Mouse (Mus musculus) heart, postnatal 14 days (tissue): ENCODE data around the gene Cmtr1. TPM values are rescaled to one million over a fixed set of nuclear protein-coding genes. Genes with fewer than 3 reads are reported as not detected.

Source experiments
- DNase-seq, 2 experiments: peaks; one replicate each; pipeline ENCODE4 v3.0.0; 2021 to 2022
- intact Hi-C: fragments of 180-260 bp; cut with DNase I; formaldehyde crosslinking; loops from one replicate; pipeline ENCODE4 v1.15.1; 2025
- total RNA-seq, 2 experiments: library from RNA; stranded (reverse); gene quantifications; 2 replicates each; pipeline ENCODE4 v1.2.3; 2021

The Cmtr1 gene
- total RNA-seq, 2 experiments from 2014 or later: 45.8 to 60.7 TPM

- no peak for DNase-seq
- intact Hi-C loops: no loop called here
Measured at GRCm38 (mm10) chr17:29725027-29725620, 64.7 kb downstream of the Cmtr1 start.

GRCm38 (mm10) chr17:29728082-29728481 is 67.7 kb downstream of the Cmtr1 start:
- intact Hi-C loops: no loop called here
- DNase-seq: no peak

- intact Hi-C loops: no loop called here
- DNase-seq: peak; percentile 37
Measured at GRCm38 (mm10) chr17:29730510-29731265, 70.3 kb downstream of the Cmtr1 start.

- no peak for DNase-seq
- intact Hi-C loops: no loop called here
Measured at GRCm38 (mm10) chr17:29731266-29731952, 71.0 kb downstream of the Cmtr1 start.

- intact Hi-C loops: no loop called here
- no peak for DNase-seq
Measured at GRCm38 (mm10) chr17:29731953-29732325, 71.5 kb downstream of the Cmtr1 start.

GRCm38 (mm10) chr17:29732522-29732921 is 72.1 kb downstream of the Cmtr1 start:
- intact Hi-C loops: no loop called here
- no peak for DNase-seq

- intact Hi-C loops: no loop called here
- DNase-seq: no peak
Measured at GRCm38 (mm10) chr17:29736448-29737014, 76.1 kb downstream of the Cmtr1 start.

- intact Hi-C loops: no loop called here
- DNase-seq: peak; percentile 44 to 70
Measured at GRCm38 (mm10) chr17:29737849-29738804, 77.7 kb downstream of the Cmtr1 start.

GRCm38 (mm10) chr17:29747466-29747865 is 87.1 kb downstream of the Cmtr1 start:
- intact Hi-C loops: no loop called here
- no peak for DNase-seq

- intact Hi-C loops: no loop called here
- no peak for DNase-seq
Measured at GRCm38 (mm10) chr17:29754510-29754909, 94.1 kb downstream of the Cmtr1 start.

Other genes starting within 250 kb of the Cmtr1 start
- 10 to 100 TPM; 30.8 to 33.7 TPM for gene Pim1, start 169.8 kb upstream of the Cmtr1 start, total RNA-seq
- not detected for gene Gm17657, start 111.0 kb upstream of the Cmtr1 start, total RNA-seq
- 10 to 100 TPM; 14.5 to 15.1 TPM for gene Tbc1d22b, start 110.8 kb upstream of the Cmtr1 start, total RNA-seq
- not detected for gene Tmem217, start 108.2 kb upstream of the Cmtr1 start, total RNA-seq
- gene Rnf8, start 45.8 kb upstream of the Cmtr1 start, total RNA-seq: 10 to 100 TPM; 22.4 to 24.6 TPM
- gene Gm28043, start 45.7 kb upstream of the Cmtr1 start, total RNA-seq: 1 to 10 TPM; 1.0 to 1.3 TPM
- gene Ccdc167, start 56.4 kb downstream of the Cmtr1 start, total RNA-seq: 10 to 100 TPM; 11.4 to 12.1 TPM